ENCODE assay signal across 21 mouse cellular contexts in the genomic region with DNA sequence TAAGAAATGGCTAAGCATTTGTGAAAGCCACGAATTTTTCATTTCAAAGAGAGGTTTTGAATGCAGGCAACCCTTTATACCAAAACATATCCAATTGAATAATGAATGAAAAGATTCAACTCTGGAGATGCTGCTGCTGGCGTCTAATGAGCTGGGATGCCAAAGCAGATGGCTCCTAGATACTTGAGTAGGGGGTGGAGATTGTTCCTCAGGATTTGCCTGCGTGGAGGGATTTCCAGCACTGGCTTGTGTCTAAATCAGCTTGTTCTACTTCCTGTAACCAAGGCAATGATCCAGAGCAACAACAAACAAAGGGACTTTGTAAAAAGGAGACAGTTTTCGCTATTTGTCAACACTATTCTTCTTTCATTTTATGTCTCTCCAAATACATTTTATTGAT. TPM values are rescaled to one million over a fixed set of nuclear protein-coding genes. Genes with fewer than 3 reads are reported as not detected.
DNase-seq lines count a peak whose midpoint lies in the region; ATAC-seq and TF ChIP-seq lines count a peak whose summit lies in the region.
"Had no signal": no experiment of that assay in that cellular context is flagged by ENCODE, and none has a peak within 500 bp of the region (broad histone marks: within the 10 kb centered on the region; RNA-seq: fewer than 3 reads in every experiment).

No protein-coding gene starts in this region.

- H3K9me3 ChIP-seq in hindbrain, postnatal 0 days (ENCODE audit: low read length) = no peaks in the 10 kb centered on the region
- H3K9me3 ChIP-seq in hindbrain, embryonic 10.5 days = no peaks in the 10 kb centered on the region
- H3K9me3 ChIP-seq in midbrain, postnatal 0 days (ENCODE audit: low read length) = no peaks in the 10 kb centered on the region
- no peaks in the 10 kb centered on the region for H3K9me3 ChIP-seq in midbrain, embryonic 10.5 days (replicated peaks)
- H3K9me3 ChIP-seq: midbrain, embryonic 12.5 days had no signal

- ATAC-seq in hindbrain, postnatal 0 days = peak; percentile 66; the same call in 1 of the 2 replicates
- ATAC-seq in midbrain, postnatal 0 days (ENCODE audit: low FRiP score) = no peak

- H3K4me3 ChIP-seq in hindbrain, postnatal 0 days (ENCODE audit: low read length) = no peak overlapping the region
- H3K4me3 ChIP-seq in hindbrain, embryonic 10.5 days = no peak overlapping the region
- no peak overlapping the region for H3K4me3 ChIP-seq in midbrain, postnatal 0 days (ENCODE audit: low read depth, low read length)
- H3K4me3 ChIP-seq in midbrain, embryonic 10.5 days = no peak overlapping the region
- H3K4me3 ChIP-seq: erythroblast, embryonic 14.5 days; midbrain, embryonic 12.5 days had no signal

- no peak overlapping the region for H3K9ac ChIP-seq in hindbrain, postnatal 0 days (replicated peaks; ENCODE audit: low read length)
- no peak overlapping the region for H3K9ac ChIP-seq in midbrain, postnatal 0 days (replicated peaks; ENCODE audit: low read length, poor library complexity, severe bottlenecking)
- H3K9ac ChIP-seq: midbrain, embryonic 12.5 days had no signal

- no peaks in the 10 kb centered on the region for H3K36me3 ChIP-seq in hindbrain, postnatal 0 days (ENCODE audit: insufficient read depth, low read length)
- no peaks in the 10 kb centered on the region for H3K36me3 ChIP-seq in hindbrain, embryonic 10.5 days
- no peaks in the 10 kb centered on the region for H3K36me3 ChIP-seq in midbrain, postnatal 0 days (ENCODE audit: insufficient read depth, low read length)
- no peaks in the 10 kb centered on the region for H3K36me3 ChIP-seq in midbrain, embryonic 10.5 days
- H3K36me3 ChIP-seq: midbrain, embryonic 12.5 days had no signal

- H3K4me2 ChIP-seq in hindbrain, postnatal 0 days (ENCODE audit: low read depth, low read length) = no peak overlapping the region
- H3K4me2 ChIP-seq in midbrain, postnatal 0 days (ENCODE audit: low read depth, low read length, poor library complexity, severe bottlenecking) = no peak overlapping the region
- H3K4me2 ChIP-seq: midbrain, embryonic 12.5 days had no signal

- H3K4me1 ChIP-seq in hindbrain, postnatal 0 days (ENCODE audit: insufficient read depth, low read length) = no peaks in the 10 kb centered on the region
- H3K4me1 ChIP-seq in hindbrain, embryonic 10.5 days (replicated peaks) = no peaks in the 10 kb centered on the region
- H3K4me1 ChIP-seq in midbrain, postnatal 0 days (ENCODE audit: insufficient read depth, low read length) = no peaks in the 10 kb centered on the region
- 0 out of 2 replicates have a peak, but pooled peaks cover 4% of the 10 kb centered on the region for H3K4me1 ChIP-seq in midbrain, embryonic 10.5 days
- H3K4me1 ChIP-seq: midbrain, embryonic 12.5 days had no signal

- 26% methylated on average over 4 of the region's 4 CpGs for WGBS in hindbrain, postnatal 0 days
- WGBS in hindbrain, embryonic 10.5 days = 49% methylated on average over 4 of the region's 4 CpGs
- 24% methylated on average over 4 of the region's 4 CpGs for WGBS in midbrain, postnatal 0 days
- 46% methylated on average over 4 of the region's 4 CpGs for WGBS in midbrain, embryonic 10.5 days

- H3K27me3 ChIP-seq in hindbrain, postnatal 0 days (ENCODE audit: insufficient read depth, low read length) = no peaks in the 10 kb centered on the region
- no peaks in the 10 kb centered on the region for H3K27me3 ChIP-seq in hindbrain, embryonic 10.5 days (ENCODE audit: insufficient read depth, poor library complexity, severe bottlenecking)
- no peaks in the 10 kb centered on the region for H3K27me3 ChIP-seq in midbrain, postnatal 0 days (ENCODE audit: insufficient read depth, low read length)
- no peaks in the 10 kb centered on the region for H3K27me3 ChIP-seq in midbrain, embryonic 10.5 days (ENCODE audit: low read depth, poor library complexity, severe bottlenecking)
- H3K27me3 ChIP-seq: midbrain, embryonic 12.5 days had no signal

- H3K27ac ChIP-seq in hindbrain, postnatal 0 days = no peak overlapping the region
- no peak overlapping the region for H3K27ac ChIP-seq in hindbrain, embryonic 10.5 days
- no peak overlapping the region for H3K27ac ChIP-seq in midbrain, postnatal 0 days (ENCODE audit: low read depth, low read length)
- no peak overlapping the region for H3K27ac ChIP-seq in midbrain, embryonic 10.5 days (replicated peaks)
- H3K27ac ChIP-seq: midbrain, embryonic 12.5 days; stomach, postnatal 0 days had no signal

- TF ChIP-seq CTCF in hindbrain, postnatal 0 days (IDR thresholded peaks at IDR 0.05; ENCODE audit: low read depth) = no peak
- TF ChIP-seq CTCF in midbrain, postnatal 0 days (IDR thresholded peaks at IDR 0.05) = no peak

- peak; percentile 24 to 25 for DNase-seq in cerebellum, postnatal 14 days
- DNase-seq in cerebellum, adult 11 months = no peak
- peak; percentile 59 for DNase-seq in hindbrain, postnatal 0 days (ENCODE audit: low spot score)
- no peak for DNase-seq in hindbrain, embryonic 10.5 days (ENCODE audit: low spot score)
- DNase-seq in midbrain, postnatal 0 days (ENCODE audit: low spot score) = peak; percentile 51
- DNase-seq in midbrain, embryonic 10.5 days (ENCODE audit: low spot score) = no peak
- peak; percentile 26 for DNase-seq in retina, embryonic 14.5 days (ENCODE audit: low spot score)
- no peak for DNase-seq in frontal cortex, adult 2 months (ENCODE audit: extremely low spot score in 1 of 2, low spot score in 1 of 2)
- DNase-seq: adrenal gland, postnatal 14 days; cerebellum, postnatal 36 days; gastrocnemius, postnatal 36 days; kidney, adult 2 months; kidney, postnatal 25 days; lung, adult 18-20 months; lung, postnatal 36 days; right cerebral cortex, postnatal 14 days; thymus, postnatal 14 days had no signal

RNA-seq across cellular contexts. Expression of gene Trpm3, which starts 57.4 kb away (rescaled TPM):
- 49.9 and 63.5 TPM in 2 replicates for total RNA-seq in hindbrain, postnatal 0 days (2014; rRNA removed)
- polyA plus RNA-seq in hindbrain, postnatal 0 days (2015; fragmentation: Nextera tagmentation; extraction: Ambion mirVana) = 40.1 and 44.1 TPM in 2 replicates
- polyA plus RNA-seq in hindbrain, embryonic 10.5 days (2016; fragmentation: Nextera tagmentation; extraction: Ambion mirVana) = 9.9 and 14.4 TPM in 2 replicates
- 64.7 and 65.8 TPM in 2 replicates for total RNA-seq in midbrain, postnatal 0 days (2014; rRNA removed)
- 15.0 and 19.1 TPM in 2 replicates for polyA plus RNA-seq in midbrain, postnatal 0 days (2015; fragmentation: Nextera tagmentation; extraction: Ambion mirVana)
- 3.5 and 4.4 TPM in 2 replicates for polyA plus RNA-seq in midbrain, embryonic 10.5 days (2016; fragmentation: Nextera tagmentation; extraction: Ambion mirVana)
- polyA plus RNA-seq in frontal cortex, adult 2 months (2012; rRNA removed) = 17.2 and 18.0 TPM in 2 replicates
- total RNA-seq: liver, adult 2 months had no signal
- polyA plus RNA-seq: liver, adult 2 months had no signal

Comparison
In these comparisons a context has a peak if more than half of its experiments do, and no peak if none do; other contexts are left out.
1. DNase-seq: peak in cerebellum, postnatal 14 days (2 of 2), hindbrain, postnatal 0 days (single experiment), midbrain, postnatal 0 days (single experiment) and retina, embryonic 14.5 days (single experiment); none in cerebellum, adult 11 months (single experiment), hindbrain, embryonic 10.5 days (single experiment), midbrain, embryonic 10.5 days (single experiment) and frontal cortex, adult 2 months (0 of 2).